Mouse (Mus musculus) intestine, postnatal 0 days (tissue): ENCODE measurements at regions not wholly inside any gene's neighbourhood (a gene's known extent, or its start where the extent isn't known, plus 50 kb on each side); places are given as distances from the start of the nearest gene placed in this dataset.
"Not testable (repeated sequence)": the region's sequence is repeated elsewhere in the genome, so short reads cannot be mapped to it uniquely, and the experiment has no call there.

ENCODE experiments used
- ATAC-seq: fragments of 200-750 bp; cut with Nextera tagmentation; 2 replicates; pipeline ENCODE4 v1.8.0; 2017; ENCODE audit warnings: mild to moderate bottlenecking, moderate TSS enrichment, moderate library complexity
- H3K27ac ChIP-seq: fragments of 300-500 bp; sonication (generic); 2 replicates; pipeline ENCODE4 v1.5.1; 2014; ENCODE audit warnings: mild to moderate bottlenecking, low read depth, low read length, moderate library complexity
- H3K27me3 ChIP-seq: fragments of 300-500 bp; sonication (generic); replicated peaks from 2 replicates; pipeline ENCODE4 v1.6.1; 2014; ENCODE audit warnings: low read length, mixed read lengths; ENCODE audit not compliant: control insufficient read depth, insufficient read depth
- H3K36me3 ChIP-seq: fragments of 300-500 bp; sonication (generic); 2 replicates; pipeline ENCODE4 v1.6.1; 2014; ENCODE audit warnings: mild to moderate bottlenecking, moderate library complexity; ENCODE audit not compliant: control insufficient read depth, insufficient read depth
- H3K4me1 ChIP-seq: fragments of 300-500 bp; sonication (generic); replicated peaks from 2 replicates; pipeline ENCODE4 v1.6.1; 2014; ENCODE audit warnings: antibody characterized with exemption, low read length, mixed read lengths; ENCODE audit not compliant: control insufficient read depth, insufficient read depth
- H3K4me2 ChIP-seq: fragments of 300-500 bp; sonication (generic); replicated peaks from 2 replicates; pipeline ENCODE4 v1.6.1; 2014; ENCODE audit warnings: low read depth, mild to moderate bottlenecking, moderate library complexity
- H3K4me3 ChIP-seq: fragments of 300-500 bp; sonication (generic); 2 replicates; pipeline ENCODE4 v1.5.1; 2014; ENCODE audit warnings: low read depth, low read length
- H3K9ac ChIP-seq: fragments of 300-500 bp; sonication (generic); 2 replicates; pipeline ENCODE4 v1.6.1; 2014; ENCODE audit warnings: mild to moderate bottlenecking, low read depth, low read length
- H3K9me3 ChIP-seq: fragments of 300-500 bp; sonication (generic); 2 replicates; pipeline ENCODE4 v1.6.1; 2016; ENCODE audit warnings: mixed run types; ENCODE audit not compliant: control insufficient read depth
- CTCF ChIP-seq: sonication (generic); IDR thresholded peaks from 2 replicates; pipeline ENCODE4 v1.5.1; 2016; ENCODE audit warnings: low read depth, mild to moderate bottlenecking, control low read depth, antibody characterized with exemption, moderate library complexity
- WGBS: fragments of 180-500 bp; shearing (Covaris S2); extraction: QIAGEN DNeasy Blood & Tissue Kit; methylation state at CpG from one replicate; pipeline ENCODE4 v1.1.7; 2014; 5-methylcytosine and 5-hydroxymethylcytosine counted together

DNA sequence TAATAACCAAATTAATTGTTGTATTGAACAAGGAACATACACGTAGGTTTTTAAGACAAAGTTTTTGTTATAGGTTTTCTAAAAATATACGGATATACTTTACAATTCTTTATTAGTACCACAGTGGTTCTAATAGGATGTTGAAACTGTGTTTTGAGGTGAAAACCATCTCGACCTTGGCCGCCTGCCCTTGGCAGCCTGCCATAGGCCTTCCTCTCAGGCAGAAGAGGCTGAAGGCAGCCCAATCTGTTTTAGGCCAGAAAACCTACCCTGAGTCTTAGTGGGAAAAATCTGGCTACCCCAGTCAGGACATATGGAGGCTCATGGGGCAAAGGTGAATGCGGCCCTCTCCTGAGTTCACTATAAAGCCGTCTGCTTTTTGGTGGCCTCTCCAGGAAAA, 1049.7 kb upstream of the 1700008P02Rik start:
- Histone ChIP-seq H3K27me3 (no peaks in the 10 kb centered on the region), H3K9ac (no peak overlapping the region), H3K9me3 (no peaks in the 10 kb centered on the region), H3K27ac (no peak overlapping the region), H3K4me1 (no peaks in the 10 kb centered on the region), H3K4me3 (no peak overlapping the region), H3K36me3 (no peaks in the 10 kb centered on the region), H3K4me2 (no peak overlapping the region)
- no peak for TF ChIP-seq CTCF
- WGBS, result 89% methylated on average over 6 of the region's 6 CpGs
- no peak for ATAC-seq

- not testable (repeated sequence) for H3K27ac ChIP-seq, H3K4me3 ChIP-seq, H3K4me2 ChIP-seq, H3K4me1 ChIP-seq, H3K36me3 ChIP-seq, H3K9ac ChIP-seq, H3K9me3 ChIP-seq, ATAC-seq, H3K27me3 ChIP-seq
- 90% methylated on average over 5 of the region's 5 CpGs for WGBS
These were observed 1047.6 kb upstream of the 1700008P02Rik start for GRCm38 (mm10) chr3:7667851-7668250.

DNA sequence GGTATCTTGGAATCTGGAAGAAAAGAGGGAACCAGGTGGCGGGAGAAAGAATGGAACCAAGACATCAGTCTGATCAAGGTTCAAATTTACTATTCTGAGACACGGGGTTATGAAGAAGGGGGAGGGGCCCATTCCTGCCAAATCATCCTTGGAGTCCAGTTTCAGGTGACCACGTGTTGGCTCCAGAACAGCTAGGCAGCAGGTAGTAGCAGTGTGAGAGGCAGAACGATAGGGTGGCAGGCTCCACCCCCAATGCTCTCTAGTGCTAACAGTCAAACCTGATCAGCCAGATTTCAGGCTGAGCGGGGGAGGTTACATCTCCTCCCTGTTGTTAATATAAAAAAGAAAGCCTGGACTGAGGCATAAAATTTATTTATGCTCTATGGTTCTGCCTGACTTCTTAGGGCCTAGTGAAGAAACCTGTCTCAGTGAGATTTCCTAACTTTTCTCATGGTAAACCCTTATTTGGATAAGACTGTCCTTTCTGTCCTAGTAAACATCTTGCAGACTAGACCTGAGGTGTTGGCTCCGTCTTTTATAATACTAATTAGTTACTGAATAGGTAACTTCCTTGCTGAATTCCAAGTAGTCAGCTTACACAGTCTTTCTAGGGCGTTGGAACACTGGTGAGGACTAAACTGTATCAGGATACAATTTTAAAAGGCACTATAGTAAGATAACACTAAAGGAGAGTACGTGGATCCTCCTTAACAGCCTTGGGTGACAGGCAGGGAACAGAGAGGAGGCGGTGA, 1046.3 kb upstream of the 1700008P02Rik start:
- not testable (repeated sequence) for H3K4me3 ChIP-seq, H3K27me3 ChIP-seq, H3K27ac ChIP-seq, H3K36me3 ChIP-seq, H3K4me1 ChIP-seq, H3K9ac ChIP-seq, H3K9me3 ChIP-seq
- ATAC-seq, result peak; percentile 85
- H3K4me2 ChIP-seq, result peak overlapping the region; percentile 7; the same call in 1 of the 2 replicates
- WGBS, result 38% methylated on average over 9 of the region's 9 CpGs
